Mouse (Mus musculus): ENCODE results near the gene Spcs3.

- TF ChIP-seq GATA1 (IDR thresholded peaks at IDR 0.05; ENCODE audit: borderline replicate concordance, low read length) (no peak), FLI1 (IDR thresholded peaks at IDR 0.05; ENCODE audit: low read length) (no peak)
Measured at GRCm38 (mm10) chr8:54554921-54555320, 25.1 kb upstream of the Spcs3 start.
